Mouse (Mus musculus) liver (tissue): ENCODE measurements around the gene E130308A19Rik.
A peak's percentile ranks its signal among the peaks of the same experiment; 100 is the strongest.

Source experiments
- DNase-seq: peaks from one replicate; pipeline ENCODE4 v3.0.0-alpha.2; 2020; ENCODE audit warnings: mixed read lengths

The E130308A19Rik gene

GRCm38 (mm10) chr4:59640720-59641119 lies 14.7 kb downstream of the E130308A19Rik start:
- no peak for DNase-seq

GRCm38 (mm10) chr4:59642039-59642438 lies 16.0 kb downstream of the E130308A19Rik start:
- no peak for DNase-seq

DNA sequence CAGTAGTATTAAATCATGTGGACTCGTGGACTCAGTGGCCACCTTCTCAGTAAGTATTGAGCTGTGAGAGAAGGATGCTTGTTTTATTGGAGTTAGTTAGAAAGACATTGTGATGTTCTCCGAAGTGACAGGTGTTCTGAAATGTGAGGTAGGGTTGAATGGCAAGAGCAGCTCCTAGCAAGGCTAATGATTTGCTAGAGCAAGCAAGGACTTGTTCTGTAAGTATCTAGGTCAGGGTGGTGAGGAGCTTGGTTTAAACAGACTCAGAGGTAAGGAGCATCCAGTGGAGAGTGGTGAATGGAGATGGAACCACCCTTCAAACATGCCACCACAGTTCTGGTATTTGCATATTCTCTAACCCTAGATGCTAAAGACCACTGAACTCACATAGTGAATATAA lies 16.6 kb downstream of the E130308A19Rik start:
- DNase-seq = no peak

- no peak for DNase-seq
Measured at GRCm38 (mm10) chr4:59644431-59644830, 18.4 kb downstream of the E130308A19Rik start.

DNA sequence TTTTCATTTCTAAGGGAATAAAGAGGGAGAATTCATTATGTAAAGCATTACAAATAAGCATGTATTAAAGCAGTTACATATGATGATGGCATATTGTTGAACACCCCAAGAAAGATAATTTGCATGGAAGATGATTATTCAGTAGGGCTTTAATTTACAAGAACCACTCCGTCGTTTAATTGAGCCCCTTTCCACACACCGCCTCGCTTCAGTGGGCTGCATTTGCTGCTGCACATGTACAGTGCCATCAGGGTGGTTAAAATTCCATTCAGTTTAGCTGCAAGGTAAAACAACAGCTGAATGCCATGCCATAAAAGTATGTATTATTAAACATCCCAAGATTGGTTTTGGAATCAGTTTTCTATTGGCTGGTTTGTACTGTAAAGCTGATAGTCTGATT lies 19.0 kb downstream of the E130308A19Rik start:
- DNase-seq = no peak

DNA sequence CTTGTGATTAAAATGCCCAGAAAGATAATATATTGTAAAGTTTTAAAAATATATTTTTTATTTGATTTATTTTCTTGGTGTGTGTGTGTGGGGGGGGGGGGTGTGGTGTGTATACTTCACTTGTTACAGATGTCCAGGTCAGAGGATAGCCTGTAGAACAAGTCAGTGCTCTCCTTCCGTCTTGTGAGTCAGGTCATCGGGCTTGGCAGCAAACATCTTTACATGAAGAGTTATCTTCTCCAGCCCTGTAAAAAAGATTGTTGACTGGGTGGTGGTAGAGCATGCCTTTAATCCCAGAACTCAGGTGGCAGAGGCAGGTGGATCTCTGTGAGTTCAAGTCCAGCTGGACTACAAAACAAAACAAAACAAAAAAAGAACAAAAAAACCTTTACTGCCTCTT lies 19.6 kb downstream of the E130308A19Rik start:
- DNase-seq = peak; percentile 38

GRCm38 (mm10) chr4:59646020-59646696 lies 20.1 kb downstream of the E130308A19Rik start:
- peak; percentile 71 for DNase-seq

DNA sequence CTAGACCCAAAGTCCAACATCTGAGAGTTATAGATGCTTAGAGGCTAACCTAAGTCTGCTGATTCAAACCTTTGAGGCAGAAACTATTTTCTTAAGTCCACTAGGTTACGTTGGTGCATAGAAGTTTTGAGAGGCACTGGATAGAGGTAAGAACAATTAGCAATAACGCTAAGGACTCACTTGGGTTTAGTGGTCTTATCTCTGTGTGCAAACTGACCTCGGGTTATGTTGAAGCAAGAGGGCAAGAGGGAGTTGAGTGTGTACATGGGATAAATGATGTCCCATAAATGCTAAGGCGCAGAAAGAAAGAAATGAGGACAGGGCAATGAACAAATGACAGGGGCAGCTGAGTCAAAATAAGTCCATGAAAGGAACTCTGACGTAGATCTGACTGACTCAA lies 23.1 kb downstream of the E130308A19Rik start:
- no peak for DNase-seq

DNA sequence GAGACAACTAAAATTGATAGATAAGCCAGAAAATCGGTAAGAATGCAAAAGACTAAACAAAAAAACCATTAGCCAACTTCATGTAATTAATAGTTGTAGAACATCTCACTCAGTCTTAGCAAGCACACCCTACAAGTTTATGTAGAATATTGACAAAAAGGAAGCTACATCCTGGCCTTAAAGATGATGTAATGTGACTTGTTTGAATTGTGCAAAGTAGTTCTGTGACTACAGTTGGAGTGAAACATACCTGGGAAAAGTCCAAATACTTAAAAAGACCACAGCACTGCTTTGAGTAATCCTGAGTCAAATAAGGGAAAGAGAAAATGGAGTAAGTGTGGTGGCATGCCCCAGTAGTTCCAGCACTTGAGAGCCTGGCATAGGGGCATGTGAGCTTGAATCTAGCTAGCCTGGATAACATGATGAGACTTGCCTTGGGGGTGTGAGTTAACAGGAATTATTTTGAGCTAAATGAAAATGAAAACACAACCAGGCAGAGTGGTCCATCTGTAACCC lies 26.2 kb downstream of the E130308A19Rik start:
- no peak for DNase-seq

- no peak for DNase-seq
Measured at GRCm38 (mm10) chr4:59656061-59656642, 30.1 kb downstream of the E130308A19Rik start.

GRCm38 (mm10) chr4:59662163-59662562 lies 36.2 kb downstream of the E130308A19Rik start:
- DNase-seq = no peak

GRCm38 (mm10) chr4:59663451-59663850 lies 37.4 kb downstream of the E130308A19Rik start:
- no peak for DNase-seq

DNA sequence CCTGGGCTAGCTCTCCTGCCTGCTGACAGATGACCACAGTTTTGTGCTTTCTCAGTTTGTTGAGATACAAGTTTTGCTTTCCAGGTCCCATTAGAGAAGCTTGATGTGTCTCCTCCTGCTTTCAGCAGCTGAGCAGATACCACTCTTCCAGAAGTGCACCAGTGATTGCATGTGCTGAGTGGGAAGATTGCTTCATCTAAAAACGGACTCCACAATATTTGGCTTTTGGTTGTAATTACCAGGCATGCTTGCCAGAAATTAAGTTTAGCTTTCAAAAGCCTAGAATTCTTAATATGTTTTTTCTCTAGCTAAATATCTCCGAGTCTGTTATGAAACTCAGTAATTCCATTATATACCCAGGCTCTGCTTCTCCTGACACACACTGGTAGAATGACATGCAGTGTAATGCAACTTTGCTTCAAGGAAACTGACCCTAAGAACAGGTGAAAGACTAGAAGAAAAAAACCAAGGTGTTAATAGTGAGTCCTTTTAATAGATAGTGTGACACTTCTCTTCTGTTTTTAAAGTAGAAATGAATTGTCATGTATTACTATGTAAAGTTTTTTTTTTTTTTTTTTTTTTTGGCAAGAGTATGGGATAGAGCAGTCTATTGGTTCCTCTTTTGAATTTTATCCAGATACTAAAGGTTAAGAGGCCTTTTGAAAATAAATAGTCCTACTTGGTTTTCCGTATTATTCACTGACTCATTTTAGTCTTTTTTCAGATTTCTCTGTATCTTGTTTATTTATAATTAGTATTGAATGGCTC lies 40.7 kb downstream of the E130308A19Rik start:
- no peak for DNase-seq

DNA sequence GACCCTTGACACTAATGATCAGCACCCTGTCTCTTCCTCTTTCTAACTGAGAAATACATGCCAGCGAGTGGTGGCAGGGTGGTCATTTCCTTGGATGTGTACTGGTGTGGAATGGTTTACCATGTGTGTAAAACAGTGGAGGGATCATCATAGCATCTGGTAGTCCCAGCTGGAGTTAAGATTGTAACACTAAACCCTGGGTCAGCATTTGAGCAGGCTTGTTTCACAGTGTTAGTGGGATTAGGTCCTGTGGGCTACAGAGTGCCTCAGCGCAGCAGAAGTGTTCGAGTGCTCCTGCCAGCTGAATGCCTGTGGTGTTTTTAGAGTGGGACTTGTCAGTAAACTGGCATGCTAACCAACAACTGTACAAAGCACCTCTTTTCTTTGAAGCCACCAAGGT lies 42.0 kb downstream of the E130308A19Rik start:
- no peak for DNase-seq

- DNase-seq = no peak
Measured at GRCm38 (mm10) chr4:59669131-59669530, 43.1 kb downstream of the E130308A19Rik start.

DNA sequence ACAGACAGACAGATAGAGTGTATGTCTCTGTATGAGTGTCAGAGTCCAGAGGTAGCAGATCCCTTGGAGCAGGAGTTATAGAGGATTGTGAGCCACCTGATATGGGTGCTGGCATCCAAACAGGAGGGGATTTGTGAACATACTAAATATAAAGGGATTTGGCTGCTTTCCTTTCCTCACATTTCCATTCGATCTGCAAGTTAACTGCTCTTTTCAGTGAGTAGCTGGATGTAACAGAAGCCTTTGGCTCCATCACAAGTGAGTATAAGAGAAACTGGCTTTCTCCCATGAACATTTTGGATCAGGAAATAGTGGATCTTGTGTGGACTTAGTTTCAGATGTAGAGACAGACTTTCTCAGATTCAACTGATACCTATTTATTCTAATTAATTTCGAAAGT lies 44.0 kb downstream of the E130308A19Rik start:
- DNase-seq = no peak

DNA sequence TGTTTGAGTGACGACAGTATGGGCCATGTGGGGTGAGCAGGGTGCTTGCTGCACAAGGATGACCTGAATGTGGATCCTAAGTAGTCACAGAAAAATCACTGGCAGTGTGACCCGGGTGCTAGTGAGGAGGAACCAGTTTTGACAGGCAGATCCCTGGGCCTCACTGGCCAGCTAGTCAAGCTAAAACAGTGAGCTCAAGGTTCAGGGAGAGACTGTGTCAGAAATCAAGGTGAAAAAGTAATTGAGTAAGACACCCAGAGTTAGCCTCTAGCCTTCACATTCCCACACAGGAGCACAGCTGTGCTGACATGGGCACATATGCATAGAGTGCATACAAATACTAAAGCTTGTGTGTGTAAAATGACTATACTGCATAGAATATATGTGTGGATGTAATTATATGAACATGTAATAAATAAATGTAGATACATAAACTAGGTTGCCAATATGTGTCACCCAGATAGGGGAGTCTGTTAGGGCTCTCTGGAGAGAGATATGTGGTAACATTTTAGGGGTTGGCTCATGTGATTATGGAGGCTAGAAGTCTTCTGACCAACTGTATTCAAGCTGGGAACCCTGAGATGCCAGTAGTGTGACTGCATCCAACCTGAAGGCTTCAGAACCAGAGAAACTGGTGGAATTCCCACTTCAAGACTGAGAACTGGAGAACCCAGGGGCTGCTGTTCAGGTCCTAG lies 47.6 kb downstream of the E130308A19Rik start:
- no peak for DNase-seq

- DNase-seq = no peak
Measured at GRCm38 (mm10) chr4:59674929-59675679, 49.1 kb downstream of the E130308A19Rik start.

GRCm38 (mm10) chr4:59675699-59676098 lies 49.7 kb downstream of the E130308A19Rik start:
- no peak for DNase-seq

- DNase-seq = peak; percentile 31
Measured at GRCm38 (mm10) chr4:59681383-59681782, 55.4 kb downstream of the E130308A19Rik start.

GRCm38 (mm10) chr4:59682491-59682890 lies 56.5 kb downstream of the E130308A19Rik start:
- no peak for DNase-seq

DNA sequence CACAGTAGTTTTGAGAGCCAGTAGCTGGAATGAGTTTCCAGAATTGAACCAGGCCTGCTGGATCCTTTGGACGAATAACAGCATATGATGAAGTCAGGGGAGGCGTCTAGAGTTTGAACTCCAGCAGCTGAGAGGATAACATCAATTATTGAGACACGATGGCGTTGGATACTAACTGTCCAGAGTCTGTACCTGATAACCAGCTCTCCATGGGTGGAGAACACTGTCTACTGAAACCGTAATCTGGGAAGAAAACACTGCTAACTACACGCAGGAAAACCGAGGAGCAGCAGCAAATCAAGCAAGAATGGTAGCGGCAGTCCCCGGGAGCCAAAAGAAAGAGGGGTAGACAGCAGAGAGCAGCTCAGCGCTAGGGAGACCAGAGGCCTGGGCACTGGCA lies 56.9 kb downstream of the E130308A19Rik start:
- peak; percentile 32 for DNase-seq
